Mouse (Mus musculus) cerebellum, postnatal 36 days (tissue): Measurements from ENCODE around the gene Mrc1.
"Not testable (repeated sequence)": the region's sequence is repeated elsewhere in the genome, so short reads cannot be mapped to it uniquely, and the experiment has no call there.

Experiments used
- DNase-seq, 2 experiments: peaks; one replicate each; pipeline ENCODE4 v3.0.0; 2021 to 2022; ENCODE audit warnings: mixed read lengths in 2 of 2

Gene Mrc1

GRCm38 (mm10) chr2:14229149-14229548 is at the start of gene Mrc1:
Mrc1 (plus strand) TSS chr2:14229392.
- no peak for DNase-seq

DNA sequence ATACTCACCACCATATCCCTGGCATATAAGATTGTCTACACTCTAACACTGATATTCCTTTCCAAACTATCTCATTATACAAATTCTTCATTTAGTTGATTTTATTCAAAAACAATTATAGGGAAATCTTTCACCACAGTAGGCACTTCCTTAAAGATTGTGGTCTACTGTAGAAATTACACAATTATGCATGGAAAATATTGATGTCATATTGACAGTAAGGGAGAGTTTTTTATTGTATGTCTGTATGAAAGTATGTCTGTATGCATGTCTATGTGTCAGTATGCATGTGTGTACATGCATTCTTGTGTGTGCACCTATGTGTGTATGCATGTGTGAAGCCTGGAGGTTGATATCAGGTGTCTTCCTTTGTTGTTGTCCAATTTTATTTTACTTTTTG is 44.8 kb upstream of the Mrc1 start:
- no peak for DNase-seq

DNA sequence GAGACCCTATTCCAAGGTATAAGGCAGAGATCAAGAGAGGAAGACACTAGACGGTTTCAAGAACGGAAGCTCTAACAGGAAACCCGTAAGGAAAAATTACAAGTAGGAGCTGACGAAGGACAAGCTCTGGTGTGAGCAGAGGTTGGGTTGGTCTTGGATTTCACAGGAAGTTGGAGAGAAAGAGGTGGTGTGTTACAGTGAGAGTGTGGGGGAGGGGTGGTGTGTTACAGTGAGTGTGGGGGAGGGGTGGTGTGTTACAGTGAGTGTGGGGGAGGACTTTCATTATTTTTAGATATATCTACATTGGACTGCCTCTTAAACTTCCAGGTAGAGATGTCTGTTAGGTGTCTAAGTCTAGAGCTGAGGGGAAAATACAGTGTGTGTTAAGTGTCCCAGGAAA is 38.5 kb upstream of the Mrc1 start:
- DNase-seq: no peak

- no peak for DNase-seq
Measured at GRCm38 (mm10) chr2:14191601-14192000, 37.6 kb upstream of the Mrc1 start.

DNA sequence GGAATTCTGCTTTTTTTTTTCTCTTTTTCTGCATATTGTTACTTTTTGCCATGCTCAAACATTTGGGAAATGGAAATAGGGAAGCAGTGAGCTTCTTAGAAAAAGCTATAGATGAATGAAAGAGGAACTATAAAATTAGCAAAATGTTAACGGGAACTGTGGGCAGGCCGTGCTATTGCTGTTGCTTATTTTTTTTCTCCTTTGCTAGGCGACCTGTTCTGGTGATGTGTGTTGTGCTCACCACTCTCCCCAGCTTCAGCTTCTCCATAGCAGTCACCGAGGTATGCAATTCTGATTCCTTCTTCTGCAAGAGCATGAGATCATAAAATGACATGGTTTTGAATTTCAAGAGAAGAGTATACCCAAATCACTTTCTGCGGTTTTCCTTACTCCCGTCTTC is 37.1 kb upstream of the Mrc1 start:
- no peak for DNase-seq

- DNase-seq: not testable (repeated sequence)
Measured at GRCm38 (mm10) chr2:14198325-14198903, 30.8 kb upstream of the Mrc1 start.

DNA sequence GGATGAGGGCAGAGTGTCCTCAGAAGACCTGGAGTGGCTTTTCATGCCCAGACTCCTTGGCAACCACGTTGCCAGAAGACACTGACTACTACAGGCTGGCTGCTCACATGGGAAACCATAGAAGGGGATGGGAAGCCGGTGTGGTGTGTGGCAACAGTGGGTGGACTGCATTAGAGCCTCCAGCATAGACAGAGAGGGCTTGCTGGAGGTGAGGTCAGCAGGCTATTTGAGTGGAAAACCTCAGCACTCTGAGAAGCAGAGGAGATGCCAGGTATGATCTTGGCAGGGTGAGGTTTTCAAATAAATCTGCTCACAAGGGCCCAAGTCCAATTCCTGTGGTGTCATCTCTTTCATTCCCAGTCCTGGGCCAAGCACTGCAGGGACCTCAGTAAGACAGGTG is 29.6 kb upstream of the Mrc1 start:
- DNase-seq: peak; percentile 51 to 75

- DNase-seq: not testable (repeated sequence)
Measured at GRCm38 (mm10) chr2:14200879-14201445, 28.2 kb upstream of the Mrc1 start.

DNA sequence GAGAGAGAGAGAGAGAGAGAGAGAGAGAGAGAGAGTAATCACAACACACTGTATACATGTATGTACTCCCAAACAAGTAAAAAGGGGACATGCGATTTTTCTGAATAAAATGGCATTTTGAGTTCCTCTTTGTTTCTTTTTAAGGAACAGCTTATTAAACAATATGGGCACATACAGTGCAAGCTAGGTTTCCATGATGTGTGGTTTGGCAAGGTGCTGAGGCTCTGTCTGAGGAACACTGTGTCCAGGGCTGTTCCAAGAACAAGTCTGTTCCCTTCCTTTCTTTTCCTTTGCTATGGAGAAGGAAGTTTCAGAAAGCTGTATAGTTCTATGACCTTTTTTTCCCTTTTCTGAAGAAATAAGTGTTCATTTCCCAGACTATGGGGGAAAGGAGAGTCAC is 24.9 kb upstream of the Mrc1 start:
- DNase-seq: no peak

DNA sequence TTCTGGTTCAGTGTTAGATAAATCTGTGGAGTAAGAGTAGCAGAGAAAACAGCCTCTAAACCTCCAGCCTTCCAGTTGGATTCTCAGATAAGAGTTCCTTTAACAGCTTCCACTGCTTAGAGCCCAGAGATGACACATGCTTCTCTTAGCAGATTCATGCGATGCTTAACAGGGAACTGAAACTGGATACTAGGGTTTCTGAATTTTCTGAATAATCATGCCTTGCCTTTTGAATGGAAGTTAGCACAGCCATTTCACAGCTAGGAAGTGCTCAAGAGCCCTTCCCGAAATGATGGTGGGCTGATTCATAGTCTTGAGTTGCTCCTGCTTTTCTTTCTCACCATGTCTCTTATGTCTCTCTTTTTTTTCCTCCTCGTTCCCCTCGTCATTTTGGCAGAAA is 22.4 kb upstream of the Mrc1 start:
- DNase-seq: no peak

DNA sequence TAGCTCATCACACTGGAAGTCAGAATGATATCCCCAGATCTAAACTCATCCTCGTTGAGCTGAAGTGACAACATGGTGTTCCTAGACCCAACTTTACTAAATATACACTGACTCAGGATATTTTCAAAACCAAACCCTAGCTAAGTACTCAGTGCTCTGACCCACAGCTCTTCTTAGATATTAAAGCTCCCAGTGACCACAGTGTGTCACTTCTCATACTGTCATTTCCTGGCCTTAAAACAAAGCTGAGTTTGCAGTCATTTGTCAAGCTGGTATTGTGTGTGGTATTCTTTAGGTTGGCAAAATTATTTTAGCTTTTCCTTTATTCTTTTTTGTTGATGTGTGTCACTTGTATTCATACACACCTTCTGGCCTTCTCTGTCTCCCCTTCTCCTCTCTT is 18.5 kb upstream of the Mrc1 start:
- DNase-seq: no peak

DNA sequence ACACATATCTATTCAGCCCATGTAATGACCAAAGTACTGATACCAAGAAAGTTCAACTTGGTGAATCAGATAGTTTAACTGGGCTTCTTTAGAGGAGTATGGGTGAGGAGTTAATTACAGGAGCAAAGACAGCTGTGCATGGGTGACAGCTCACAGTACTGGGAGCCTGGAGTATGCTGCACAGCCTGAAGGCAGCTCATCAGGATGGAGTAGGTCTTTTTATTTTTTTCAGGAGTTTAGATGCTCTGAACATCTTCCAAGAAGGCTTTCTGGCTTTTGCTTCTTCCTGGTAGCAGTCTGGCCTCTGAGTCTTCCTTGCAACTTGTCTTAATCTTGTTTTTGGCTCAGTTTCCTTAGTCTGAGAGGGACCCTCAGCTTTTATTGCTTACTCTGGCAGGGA is 17.6 kb upstream of the Mrc1 start:
- no peak for DNase-seq

DNA sequence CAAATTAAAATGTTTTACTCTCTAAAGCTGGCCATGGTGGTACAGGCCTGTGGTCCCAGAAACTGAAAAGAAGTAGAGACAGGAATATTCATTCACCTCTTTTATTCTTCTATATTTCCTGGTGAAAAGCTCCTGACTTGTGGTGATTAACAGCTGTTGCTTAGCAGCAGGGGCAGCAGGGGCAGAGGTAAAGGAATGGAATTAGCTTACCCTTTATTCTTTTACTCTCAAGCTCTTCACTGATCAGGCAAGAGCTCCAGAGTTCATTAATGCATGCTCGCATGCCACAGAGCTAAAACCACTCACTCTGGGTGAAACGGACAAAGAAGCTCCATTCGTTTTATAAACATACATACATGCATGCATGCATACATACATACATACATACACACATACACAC is 14.4 kb upstream of the Mrc1 start:
- DNase-seq: no peak

DNA sequence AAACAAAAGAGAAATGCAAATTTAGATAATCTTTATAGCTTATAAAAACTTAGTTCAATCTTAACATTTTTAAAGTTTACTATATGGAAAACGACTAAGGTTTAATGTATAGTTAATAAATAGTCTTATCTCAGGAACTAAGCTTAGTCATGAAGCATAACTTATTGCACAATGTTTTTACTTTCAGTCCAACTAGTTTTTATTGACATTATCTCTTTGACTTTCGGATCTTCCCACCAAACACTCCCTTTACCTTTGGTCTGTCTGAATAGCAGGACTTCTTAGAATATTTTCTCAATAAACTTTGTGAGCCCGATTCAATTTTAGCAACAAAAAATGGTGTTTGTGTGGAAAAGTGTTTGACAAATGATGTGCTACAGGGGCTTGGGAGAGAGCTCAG is 12.5 kb upstream of the Mrc1 start:
- DNase-seq: no peak

- DNase-seq: no peak
Measured at GRCm38 (mm10) chr2:14218126-14218525, 11.1 kb upstream of the Mrc1 start.

- DNase-seq: no peak
Measured at GRCm38 (mm10) chr2:14224387-14224786, 4.8 kb upstream of the Mrc1 start.

- no peak for DNase-seq
Measured at GRCm38 (mm10) chr2:14228495-14228894, 697 bp upstream of the Mrc1 start.

- no peak for DNase-seq
Measured at GRCm38 (mm10) chr2:14229979-14230378, 787 bp downstream of the Mrc1 start.

DNA sequence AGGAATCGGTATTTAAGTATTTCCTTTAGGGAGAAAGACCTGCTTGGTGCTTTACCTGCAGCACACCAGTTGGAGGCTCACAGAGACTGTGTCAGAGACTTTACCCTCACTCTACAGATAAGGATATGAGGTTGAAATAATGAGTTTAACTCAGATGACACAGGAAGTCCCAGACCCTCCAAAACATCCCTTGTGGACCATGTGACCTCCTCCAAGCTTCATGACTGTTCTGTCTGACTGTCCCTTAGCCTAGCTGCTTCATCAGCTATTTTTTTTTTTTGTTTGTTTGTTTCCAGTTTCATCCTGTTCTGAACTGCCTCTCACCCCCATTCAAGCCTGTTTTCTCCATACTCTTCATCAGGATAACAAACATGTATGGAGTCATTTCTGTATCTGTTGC is 3.7 kb downstream of the Mrc1 start:
- no peak for DNase-seq

- DNase-seq: no peak
Measured at GRCm38 (mm10) chr2:14233983-14234382, 4.8 kb downstream of the Mrc1 start.

DNA sequence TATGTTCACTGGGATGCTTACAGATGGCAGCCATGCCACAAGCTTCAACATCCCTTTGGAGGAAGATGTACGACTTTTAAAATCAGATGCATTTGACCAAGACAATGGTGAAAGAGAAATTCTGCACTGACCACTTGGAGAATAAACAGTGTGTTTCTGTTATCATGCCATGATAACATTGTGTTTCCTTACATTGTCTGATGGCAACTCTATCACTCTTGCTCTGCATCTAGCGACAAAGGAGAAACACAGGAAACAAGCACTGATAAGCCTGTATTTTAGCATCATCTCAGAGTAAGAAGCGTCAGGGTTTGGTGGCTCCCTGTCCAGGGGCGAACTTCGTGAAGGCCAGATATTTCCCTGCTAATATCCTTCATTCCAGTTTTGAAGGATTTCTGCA is 6.1 kb downstream of the Mrc1 start:
- DNase-seq: no peak

GRCm38 (mm10) chr2:14236920-14237319 is 7.7 kb downstream of the Mrc1 start:
- no peak for DNase-seq

GRCm38 (mm10) chr2:14237723-14238122 is 8.5 kb downstream of the Mrc1 start:
- no peak for DNase-seq

GRCm38 (mm10) chr2:14239151-14239550 is 10.0 kb downstream of the Mrc1 start:
- no peak for DNase-seq

DNA sequence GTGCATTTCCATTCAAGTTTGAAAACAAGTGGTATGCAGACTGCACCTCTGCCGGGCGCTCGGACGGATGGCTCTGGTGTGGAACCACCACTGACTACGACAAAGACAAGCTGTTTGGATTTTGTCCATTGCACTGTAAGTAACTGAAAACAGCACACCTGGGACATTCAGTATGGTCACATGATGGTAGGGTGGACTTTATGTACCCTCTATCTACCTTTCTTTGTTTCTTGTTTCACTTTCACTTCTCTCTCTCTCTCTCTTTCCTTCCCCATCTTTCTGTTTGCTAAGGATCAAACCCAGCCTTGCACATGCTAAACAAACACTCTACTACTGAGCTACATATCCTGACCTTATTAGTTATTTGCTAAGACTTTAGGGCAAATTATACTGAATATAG is 15.0 kb downstream of the Mrc1 start:
- no peak for DNase-seq
